Mouse (Mus musculus) ES-E14 (cell line): Measurements from ENCODE around the gene Carmil1.

Experiments
- CHD2 ChIP-seq: IDR thresholded peaks from 2 replicates; pipeline ENCODE4 v1.6.1; 2014; ENCODE audit warnings: mild to moderate bottlenecking, low read depth, low read length, inconsistent platforms
- HCFC1 ChIP-seq: IDR thresholded peaks from 2 replicates; pipeline ENCODE4 v1.6.1; 2012; ENCODE audit warnings: low read length, inconsistent platforms, borderline replicate concordance; ENCODE audit not compliant: insufficient read depth
- ZC3H11A ChIP-seq: IDR thresholded peaks from 2 replicates; pipeline ENCODE4 v1.6.1; 2012; ENCODE audit warnings: low read depth, mild to moderate bottlenecking, inconsistent platforms, low read length, borderline replicate concordance

DNA sequence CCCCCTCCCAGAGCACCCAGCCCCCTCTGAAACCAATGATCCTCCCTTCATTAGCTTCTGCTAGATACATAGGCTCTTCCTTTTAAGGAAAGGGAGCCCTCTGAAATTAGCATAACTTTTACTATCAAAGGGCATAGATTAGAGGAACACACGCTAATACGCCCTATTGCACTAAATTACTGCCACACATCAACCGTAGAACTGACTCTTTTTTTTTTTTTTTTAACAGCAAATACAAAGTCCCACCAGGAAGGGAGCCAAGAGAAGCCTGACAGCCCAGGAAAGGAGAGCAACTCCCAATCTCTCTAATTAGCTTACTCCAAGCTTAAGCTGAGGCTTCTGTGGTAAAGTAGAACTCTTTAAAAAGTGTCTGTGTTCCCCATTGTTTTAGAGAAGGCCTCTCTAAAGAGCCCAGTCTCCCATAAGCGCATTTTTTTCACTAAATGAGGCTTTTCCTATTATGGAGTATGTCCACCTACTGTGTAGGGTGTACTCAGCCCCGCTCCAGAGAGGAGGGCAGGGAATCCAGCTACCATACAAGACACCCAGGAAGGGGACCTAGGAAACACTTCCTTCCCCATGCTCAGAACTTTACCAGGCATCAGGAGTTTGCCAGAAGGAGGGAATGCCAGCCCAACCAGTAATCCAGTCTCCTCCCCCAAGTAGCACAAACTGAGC, 38.0 kb downstream of the Carmil1 start:
- TF ChIP-seq CHD2 (no peak), ZC3H11A (no peak), HCFC1 (no peak)
